Mouse (Mus musculus) CH12.LX (cell line): ENCODE results near the gene Sult6b2.

Experiments used
- BHLHE40 ChIP-seq: IDR thresholded peaks from 2 replicates; pipeline ENCODE4 v1.6.1; 2011; ENCODE audit warnings: mild to moderate bottlenecking, low read depth, low read length, improper control_type of control experiment
- CHD1 ChIP-seq: IDR thresholded peaks from 2 replicates; pipeline ENCODE4 v1.6.1; 2012; ENCODE audit warnings: low read depth, low read length, improper control_type of control experiment, inconsistent platforms
- CHD2 ChIP-seq: IDR thresholded peaks from 2 replicates; pipeline ENCODE4 v1.6.1; 2011; ENCODE audit warnings: low read length, improper control_type of control experiment
- CTCF ChIP-seq, 2 experiments: IDR thresholded peaks in 1 of 2; conservative IDR thresholded peaks in 1 of 2; 2 replicates each; pipeline ENCODE4 v1.5.1; 2011 to 2012; ENCODE audit warnings: low read depth in 2 of 2, low read length in 2 of 2, improper control_type of control experiment in 1 of 2, inconsistent platforms in 1 of 2, mild to moderate bottlenecking in 1 of 2, moderate library complexity in 1 of 2
- EP300 ChIP-seq: IDR thresholded peaks from 2 replicates; pipeline ENCODE4 v1.6.1; 2011; ENCODE audit warnings: low read length, improper control_type of control experiment
- ETS1 ChIP-seq: conservative IDR thresholded peaks from 2 replicates; pipeline ENCODE4 v1.6.1; 2012; ENCODE audit warnings: low read depth, mild to moderate bottlenecking, inconsistent platforms, low read length, improper control_type of control experiment, moderate library complexity
- JUN ChIP-seq: IDR thresholded peaks from 2 replicates; pipeline ENCODE4 v1.6.1; 2011; ENCODE audit warnings: low read depth, mild to moderate bottlenecking, low read length, improper control_type of control experiment, moderate library complexity; ENCODE audit not compliant: insufficient read depth
- MXI1 ChIP-seq: IDR thresholded peaks from 2 replicates; pipeline ENCODE4 v1.6.1; 2011; ENCODE audit warnings: mild to moderate bottlenecking, low read depth, low read length, improper control_type of control experiment
- NELFE ChIP-seq: IDR thresholded peaks from 2 replicates; pipeline ENCODE4 v1.6.1; 2011; ENCODE audit warnings: low read depth, low read length, improper control_type of control experiment
- POLR2A ChIP-seq: IDR thresholded peaks from 2 replicates; pipeline ENCODE4 v1.6.1; 2011; ENCODE audit warnings: low read depth, mild to moderate bottlenecking, improper control_type of control experiment, low read length
- SMC3 ChIP-seq: IDR thresholded peaks from 2 replicates; pipeline ENCODE4 v1.6.1; 2011; ENCODE audit warnings: low read depth, low read length, improper control_type of control experiment
- TBP ChIP-seq: conservative IDR thresholded peaks from 2 replicates; pipeline ENCODE4 v1.6.1; 2011; ENCODE audit warnings: low read depth, low read length, improper control_type of control experiment
- TCF12 ChIP-seq: IDR thresholded peaks from 2 replicates; pipeline ENCODE4 v1.6.1; 2014; ENCODE audit warnings: low read depth, mild to moderate bottlenecking, inconsistent platforms, low read length, improper control_type of control experiment

- no peak for TF ChIP-seq MXI1
- TF ChIP-seq TCF12 = no peak
- TF ChIP-seq CTCF (conservative IDR thresholded peaks at IDR 0.05 in 1 of 2, IDR thresholded peaks at IDR 0.05 in 1 of 2; ENCODE audit: low read depth in 2 of 2, low read length in 2 of 2) = no peak
- TF ChIP-seq EP300 = no peak
- no peak for TF ChIP-seq TBP
- no peak for TF ChIP-seq BHLHE40
- no peak for TF ChIP-seq ETS1
- TF ChIP-seq POLR2A = no peak
- no peak for TF ChIP-seq NELFE
- no peak for TF ChIP-seq SMC3
- no peak for TF ChIP-seq CHD1
- no peak for TF ChIP-seq CHD2
- TF ChIP-seq JUN = no peak
Measured at GRCm38 (mm10) chr6:142786106-142786505, 18.2 kb downstream of the Sult6b2 start.
